Mouse (Mus musculus) bone marrow macrophage, adult 2 months (primary cell): ENCODE measurements around the gene Gm13539.
"Not testable (repeated sequence)": the region's sequence is repeated elsewhere in the genome, so short reads cannot be mapped to it uniquely, and the experiment has no call there.

Experiments used
- CTCF ChIP-seq: IDR thresholded peaks from 2 replicates; pipeline ENCODE4 v1.5.1; 2012; ENCODE audit warnings: low read depth, mild to moderate bottlenecking, low read length, moderate library complexity
- POLR2A ChIP-seq: IDR thresholded peaks from 2 replicates; pipeline ENCODE4 v1.6.1; 2012; ENCODE audit warnings: mild to moderate bottlenecking, low read depth, low read length, borderline replicate concordance

GRCm38 (mm10) chr2:25736709-25737108 is 45.3 kb upstream of the Gm13539 start, which contains the start of gene Obp2b:
- TF ChIP-seq CTCF, POLR2A: not testable (repeated sequence)
